Mouse (Mus musculus) intestine, embryonic 14.5 days (tissue): Measurements from ENCODE around the gene Mrgprf. TPM values are rescaled to one million over a fixed set of nuclear protein-coding genes. Genes with fewer than 3 reads are reported as not detected.
A peak's percentile ranks its signal among the peaks of the same experiment; 100 is the strongest.

Experiments
- ATAC-seq: fragments of 200-750 bp; cut with Nextera tagmentation; replicated peaks from 2 replicates; pipeline ENCODE4 v1.8.0; 2017; ENCODE audit warnings: low read depth, moderate number of reproducible peaks, moderate TSS enrichment, moderate library complexity; ENCODE audit not compliant: low FRiP score, low TSS enrichment
- DNase-seq: peaks from one replicate; pipeline ENCODE4 v3.0.0-alpha.2; 2018; ENCODE audit warnings: low spot score
- H3K27ac ChIP-seq: fragments of 300-500 bp; sonication (generic); 2 replicates; pipeline ENCODE4 v1.5.1; 2014; ENCODE audit warnings: low read depth, mild to moderate bottlenecking, control low read depth
- H3K27me3 ChIP-seq: fragments of 300-500 bp; sonication (generic); replicated peaks from 2 replicates; pipeline ENCODE4 v1.6.1; 2014; ENCODE audit warnings: low read length, control low read depth; ENCODE audit not compliant: control insufficient read depth, insufficient read depth
- H3K36me3 ChIP-seq: fragments of 300-500 bp; sonication (generic); 2 replicates; pipeline ENCODE4 v1.6.1; 2014; ENCODE audit warnings: low read length, control low read depth; ENCODE audit not compliant: control insufficient read depth, insufficient read depth
- H3K4me1 ChIP-seq: fragments of 300-500 bp; sonication (generic); replicated peaks from 2 replicates; pipeline ENCODE4 v1.6.1; 2014; ENCODE audit warnings: low read length, control low read depth, mixed read lengths; ENCODE audit not compliant: control insufficient read depth, insufficient read depth
- H3K4me2 ChIP-seq: fragments of 300-500 bp; sonication (generic); 2 replicates; pipeline ENCODE4 v1.6.1; 2014; ENCODE audit warnings: low read length
- H3K4me3 ChIP-seq: fragments of 300-500 bp; sonication (generic); 2 replicates; pipeline ENCODE4 v1.5.1; 2014; ENCODE audit warnings: low read depth, low read length, control low read depth, mixed read lengths
- H3K9ac ChIP-seq: fragments of 300-500 bp; sonication (generic); 2 replicates; pipeline ENCODE4 v1.6.1; 2014; ENCODE audit warnings: mild to moderate bottlenecking, low read length
- H3K9me3 ChIP-seq: fragments of 300-500 bp; sonication (generic); 2 replicates; pipeline ENCODE4 v1.6.1; 2016; ENCODE audit warnings: low read length, control low read depth; ENCODE audit not compliant: control insufficient read depth
- WGBS: fragments of 180-500 bp; shearing (Covaris S2); extraction: QIAGEN DNeasy Blood & Tissue Kit; methylation state at CpG from one replicate; pipeline ENCODE4 v1.1.7; 2014; 5-methylcytosine and 5-hydroxymethylcytosine counted together
- polyA plus RNA-seq: library from polyadenylated mRNA; unstranded; fragments of >200 nt; fragmentation: Nextera tagmentation; extraction: Ambion mirVana; gene quantifications from 2 replicates; pipeline ENCODE4 v1.2.1, GENCODE M21; 2014

Mrgprf gene
- polyA plus RNA-seq, 1 experiment from 2014 or later = 1.1 TPM

- Histone ChIP-seq H3K4me1 (peaks cover 2% of the 10 kb centered on the region; the same call in 1 of the 2 replicates), H3K27ac (no peak overlapping the region), H3K9ac (no peak overlapping the region), H3K27me3 (no peaks in the 10 kb centered on the region), H3K4me3 (no peak overlapping the region), H3K4me2 (no peak overlapping the region), H3K9me3 (no peaks in the 10 kb centered on the region), H3K36me3 (no peaks in the 10 kb centered on the region)
- WGBS = 89% methylated on average over 3 of the region's 3 CpGs
- DNase-seq = no peak
- no peak for ATAC-seq
Measured at GRCm38 (mm10) chr7:145335616-145336332, 35.1 kb downstream of the Mrgprf start.

GRCm38 (mm10) chr7:145337889-145338288, 37.3 kb downstream of the Mrgprf start:
- no peaks in the 10 kb centered on the region for H3K9me3 ChIP-seq
- H3K4me3 ChIP-seq = no peak overlapping the region
- no peak overlapping the region for H3K9ac ChIP-seq
- ATAC-seq (no peak), DNase-seq (no peak)
- H3K27me3 ChIP-seq = no peaks in the 10 kb centered on the region
- H3K27ac ChIP-seq = no peak overlapping the region
- H3K36me3 ChIP-seq = no peaks in the 10 kb centered on the region
- peaks cover 1% of the 10 kb centered on the region; the same call in 1 of the 2 replicates for H3K4me1 ChIP-seq
- WGBS = 80% methylated on average over 2 of the region's 2 CpGs
- H3K4me2 ChIP-seq = no peak overlapping the region

GRCm38 (mm10) chr7:145340248-145340904, 39.7 kb downstream of the Mrgprf start:
- no peak overlapping the region for H3K27ac ChIP-seq
- DNase-seq (peak; percentile 69), ATAC-seq (peak; percentile 19; the same call in 1 of the 2 replicates)
- no peak overlapping the region for H3K4me2 ChIP-seq
- H3K4me3 ChIP-seq = no peak overlapping the region
- WGBS = 86% methylated on average over 5 of the region's 5 CpGs
- no peaks in the 10 kb centered on the region for H3K9me3 ChIP-seq
- H3K4me1 ChIP-seq = no peaks in the 10 kb centered on the region
- H3K9ac ChIP-seq = no peak overlapping the region
- no peaks in the 10 kb centered on the region for H3K36me3 ChIP-seq
- no peaks in the 10 kb centered on the region for H3K27me3 ChIP-seq

Other genes starting within 250 kb of the Mrgprf start
- gene 1810010D01Rik, start 92.7 kb upstream of the Mrgprf start, polyA plus RNA-seq = 0.69 and 2.1 TPM in 2 replicates
- gene Tpcn2, start 16.8 kb upstream of the Mrgprf start, polyA plus RNA-seq = 3.5 and 4.3 TPM in 2 replicates
- gene Mrgprd, start 14.0 kb downstream of the Mrgprf start, polyA plus RNA-seq = not detected in 2 replicates